Mouse (Mus musculus) liver, embryonic 15.5 days (tissue): ENCODE results near the gene Cd83. TPM values are rescaled to one million over a fixed set of nuclear protein-coding genes. Genes with fewer than 3 reads are reported as not detected.

Experiments
- ATAC-seq: fragments of 200-750 bp; cut with Nextera tagmentation; 2 replicates; pipeline ENCODE4 v1.8.0; 2017; ENCODE audit warnings: moderate number of reproducible peaks, mild to moderate bottlenecking, moderate library complexity; ENCODE audit not compliant: insufficient read depth
- H3K27ac ChIP-seq: fragments of 300-500 bp; sonication (generic); replicated peaks from 2 replicates; pipeline ENCODE4 v1.5.1; 2015; ENCODE audit warnings: mild to moderate bottlenecking, inconsistent platforms
- H3K27me3 ChIP-seq: fragments of 300-500 bp; sonication (generic); 2 replicates; pipeline ENCODE4 v1.6.1; 2015; ENCODE audit warnings: mild to moderate bottlenecking, inconsistent platforms
- H3K36me3 ChIP-seq: fragments of 300-500 bp; sonication (generic); replicated peaks from 2 replicates; pipeline ENCODE4 v1.6.1; 2015; ENCODE audit warnings: moderate library complexity, mild to moderate bottlenecking, inconsistent platforms
- H3K4me1 ChIP-seq: fragments of 300-500 bp; sonication (generic); replicated peaks from 2 replicates; pipeline ENCODE4 v1.6.1; 2015; ENCODE audit warnings: inconsistent platforms
- H3K4me2 ChIP-seq: fragments of 300-500 bp; sonication (generic); 2 replicates; pipeline ENCODE4 v1.6.1; 2015; ENCODE audit warnings: moderate library complexity, mild to moderate bottlenecking, inconsistent platforms
- H3K4me3 ChIP-seq: fragments of 300-500 bp; sonication (generic); replicated peaks from 2 replicates; pipeline ENCODE4 v1.5.1; 2015; ENCODE audit warnings: mild to moderate bottlenecking, inconsistent platforms
- H3K9ac ChIP-seq: fragments of 300-500 bp; sonication (generic); 2 replicates; pipeline ENCODE4 v1.6.1; 2015; ENCODE audit warnings: moderate library complexity, mild to moderate bottlenecking, inconsistent platforms
- H3K9me3 ChIP-seq: fragments of 300-500 bp; sonication (generic); replicated peaks from 2 replicates; pipeline ENCODE4 v1.6.1; 2016; ENCODE audit warnings: inconsistent platforms
- WGBS: fragments of 180-500 bp; shearing (Covaris S2); methylation state at CpG from one replicate; pipeline ENCODE4 v1.1.7; 2015; ENCODE audit warnings: mixed read lengths; ENCODE audit not compliant: insufficient replicate concordance; 5-methylcytosine and 5-hydroxymethylcytosine counted together
- polyA plus RNA-seq: library from polyadenylated mRNA; unstranded; fragments of >200 nt; fragmentation: Nextera tagmentation; extraction: Ambion mirVana; gene quantifications from 2 replicates; pipeline ENCODE4 v1.2.1, GENCODE M21; 2015

Gene Cd83
- polyA plus RNA-seq, 1 experiment from 2014 or later = 1.0 TPM

- Histone ChIP-seq H3K27me3 (no peaks in the 10 kb centered on the region), H3K27ac (no peak overlapping the region), H3K9ac (no peak overlapping the region), H3K4me1 (no peaks in the 10 kb centered on the region), H3K4me2 (no peak overlapping the region), H3K9me3 (no peaks in the 10 kb centered on the region), H3K36me3 (no peaks in the 10 kb centered on the region), H3K4me3 (no peak overlapping the region)
- WGBS = 52% methylated on average over 5 of the region's 5 CpGs
- no peak for ATAC-seq
Measured at GRCm38 (mm10) chr13:43845151-43845550, 60.6 kb downstream of the Cd83 start.

GRCm38 (mm10) chr13:43847186-43847585 is 62.6 kb downstream of the Cd83 start:
- Histone ChIP-seq H3K4me2 (no peak overlapping the region), H3K4me1 (no peaks in the 10 kb centered on the region), H3K9ac (no peak overlapping the region), H3K4me3 (no peak overlapping the region), H3K9me3 (no peaks in the 10 kb centered on the region), H3K36me3 (no peaks in the 10 kb centered on the region), H3K27ac (no peak overlapping the region), H3K27me3 (no peaks in the 10 kb centered on the region)
- 62% methylated on average over 7 of the region's 7 CpGs for WGBS
- no peak for ATAC-seq

GRCm38 (mm10) chr13:43849816-43850215 is 65.2 kb downstream of the Cd83 start:
- no peak overlapping the region for H3K4me3 ChIP-seq
- H3K27me3 ChIP-seq = no peaks in the 10 kb centered on the region
- H3K36me3 ChIP-seq = no peaks in the 10 kb centered on the region
- H3K9ac ChIP-seq = no peak overlapping the region
- WGBS = 49% methylated on average over 4 of the region's 4 CpGs
- H3K4me1 ChIP-seq = no peaks in the 10 kb centered on the region
- no peak overlapping the region for H3K4me2 ChIP-seq
- H3K9me3 ChIP-seq = no peaks in the 10 kb centered on the region
- no peak overlapping the region for H3K27ac ChIP-seq
- ATAC-seq = no peak

- Histone ChIP-seq H3K4me1 (no peaks in the 10 kb centered on the region), H3K9ac (no peak overlapping the region), H3K9me3 (no peaks in the 10 kb centered on the region), H3K27me3 (no peaks in the 10 kb centered on the region), H3K36me3 (no peaks in the 10 kb centered on the region), H3K4me3 (no peak overlapping the region), H3K27ac (no peak overlapping the region), H3K4me2 (no peak overlapping the region)
- no peak for ATAC-seq
- 69% methylated on average over 4 of the region's 4 CpGs for WGBS
Measured at GRCm38 (mm10) chr13:43851108-43851507, 66.5 kb downstream of the Cd83 start.

Other genes with a start within 250 kb of the Cd83 start
- 5.7 and 5.9 TPM in 2 replicates for gene Mcur1, start 224.6 kb upstream of the Cd83 start, polyA plus RNA-seq
- gene Rnf182, start 169.1 kb upstream of the Cd83 start, polyA plus RNA-seq = 0.07 TPM in 1 of 2 replicates, not detected in the other